Mouse (Mus musculus) limb, embryonic 12.5 days (tissue): ENCODE data around the gene Lhfpl3. TPM values are rescaled to one million over a fixed set of nuclear protein-coding genes. Genes with fewer than 3 reads are reported as not detected.

Experiments
- ATAC-seq: fragments of 200-750 bp; cut with Nextera tagmentation; 2 replicates; pipeline ENCODE4 v1.8.0; 2017; ENCODE audit warnings: low read depth, moderate TSS enrichment; ENCODE audit not compliant: insufficient number of reproducible peaks, insufficient read depth, low FRiP score, low TSS enrichment
- H3K27ac ChIP-seq: fragments of 300-500 bp; sonication (generic); 2 replicates; pipeline ENCODE4 v1.5.1; 2016; ENCODE audit warnings: mild to moderate bottlenecking, moderate library complexity
- H3K27me3 ChIP-seq: fragments of 300-500 bp; sonication (generic); 2 replicates; pipeline ENCODE4 v1.6.1; 2016; ENCODE audit warnings: mild to moderate bottlenecking, moderate library complexity
- H3K36me3 ChIP-seq: fragments of 300-500 bp; sonication (generic); 2 replicates; pipeline ENCODE4 v1.6.1; 2016; ENCODE audit warnings: mild to moderate bottlenecking, moderate library complexity
- H3K4me1 ChIP-seq: fragments of 300-500 bp; sonication (generic); replicated peaks from 2 replicates; pipeline ENCODE4 v1.6.1; 2016
- H3K4me2 ChIP-seq: fragments of 300-500 bp; sonication (generic); 2 replicates; pipeline ENCODE4 v1.6.1; 2016; ENCODE audit warnings: mild to moderate bottlenecking, moderate library complexity
- H3K4me3 ChIP-seq: fragments of 300-500 bp; sonication (generic); replicated peaks from 2 replicates; pipeline ENCODE4 v1.5.1; 2016; ENCODE audit warnings: mild to moderate bottlenecking
- H3K9ac ChIP-seq: fragments of 300-500 bp; sonication (generic); replicated peaks from 2 replicates; pipeline ENCODE4 v1.6.1; 2016; ENCODE audit warnings: mild to moderate bottlenecking, moderate library complexity
- H3K9me3 ChIP-seq: fragments of 300-500 bp; sonication (generic); 2 replicates; pipeline ENCODE4 v1.6.1; 2016; ENCODE audit warnings: mild to moderate bottlenecking, moderate library complexity
- whole genome bisulfite sequencing: fragments of 180-500 bp; shearing (Covaris S2); methylation state at CpG from one replicate; pipeline ENCODE4 v1.1.7; 2016; 5-methylcytosine and 5-hydroxymethylcytosine counted together
- polyA plus RNA-seq: library from polyadenylated mRNA; unstranded; fragments of >200 nt; fragmentation: Nextera tagmentation; extraction: Ambion mirVana; gene quantifications from 2 replicates; pipeline ENCODE4 v1.2.1, GENCODE M21; 2016

Lhfpl3 gene
- polyA plus RNA-seq, 1 experiment from 2014 or later, result 0.10 TPM

DNA sequence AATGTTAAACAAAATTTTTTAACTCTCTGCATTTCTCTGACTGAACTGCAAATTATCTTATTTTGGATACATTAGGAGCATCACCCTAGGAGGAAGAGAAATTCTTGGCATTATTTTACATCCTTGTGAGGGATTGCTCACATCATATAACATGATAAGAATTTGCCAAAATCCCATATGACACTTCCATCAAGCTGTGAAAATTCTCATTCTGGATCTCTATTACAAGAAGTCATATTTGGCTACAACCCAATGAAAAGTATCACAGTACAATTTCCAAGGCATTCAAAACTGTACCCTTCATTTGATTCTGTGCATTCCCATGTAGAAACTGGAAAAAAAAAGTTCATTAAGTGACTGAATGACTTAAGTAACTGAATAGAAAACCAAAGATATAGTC lies 180.3 kb downstream of the Lhfpl3 start:
- no peak for ATAC-seq

GRCm38 (mm10) chr5:22928746-22929145 lies 182.9 kb downstream of the Lhfpl3 start:
- 33% methylated on average over 2 of the region's 2 CpGs for WGBS
- Histone ChIP-seq H3K4me3 (no peak overlapping the region), H3K27me3 (no peaks in the 10 kb centered on the region), H3K27ac (no peak overlapping the region), H3K9ac (no peak overlapping the region), H3K4me2 (no peak overlapping the region), H3K4me1 (no peaks in the 10 kb centered on the region), H3K36me3 (no peaks in the 10 kb centered on the region), H3K9me3 (no peaks in the 10 kb centered on the region)
- ATAC-seq, result no peak

More for the DNA sequence above, 180.3 kb downstream of the Lhfpl3 start:
- Histone ChIP-seq H3K4me2 (no peak overlapping the region), H3K27me3 (no peaks in the 10 kb centered on the region), H3K36me3 (no peaks in the 10 kb centered on the region), H3K9ac (no peak overlapping the region), H3K4me1 (no peaks in the 10 kb centered on the region; the same call in 1 of the 2 replicates), H3K27ac (no peak overlapping the region), H3K9me3 (no peaks in the 10 kb centered on the region), H3K4me3 (no peak overlapping the region)

DNA sequence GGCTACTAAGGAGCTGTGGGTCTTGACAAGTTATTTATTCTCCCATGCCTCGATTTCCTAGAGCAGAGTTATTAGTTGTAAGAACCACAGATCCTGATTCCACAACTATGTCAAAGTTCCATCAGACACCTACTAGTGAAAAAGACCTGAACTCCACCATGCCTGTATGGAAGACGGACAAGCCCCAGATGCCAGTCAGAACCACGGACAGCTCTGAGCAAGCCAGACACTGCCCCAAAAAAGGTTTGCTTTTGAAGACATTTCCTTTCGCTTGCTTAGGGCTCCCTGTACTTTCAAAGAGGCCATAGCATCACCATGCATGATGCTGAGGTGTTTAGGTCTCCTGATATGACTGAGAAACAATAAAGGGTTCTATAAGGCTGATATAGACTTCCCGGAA lies 197.4 kb downstream of the Lhfpl3 start:
- Histone ChIP-seq H3K9ac (no peak overlapping the region), H3K9me3 (no peaks in the 10 kb centered on the region), H3K4me1 (no peaks in the 10 kb centered on the region), H3K4me2 (no peak overlapping the region), H3K27ac (no peak overlapping the region), H3K4me3 (no peak overlapping the region), H3K36me3 (no peaks in the 10 kb centered on the region), H3K27me3 (no peaks in the 10 kb centered on the region)
- 52% methylated on average over 5 of the region's 5 CpGs for WGBS
- ATAC-seq, result no peak

- H3K27me3 ChIP-seq, result no peaks in the 10 kb centered on the region
- 61% methylated on average over 6 of the region's 6 CpGs for WGBS
- H3K4me3 ChIP-seq, result no peak overlapping the region
- no peak overlapping the region for H3K9ac ChIP-seq
- no peak for ATAC-seq
- H3K4me1 ChIP-seq, result no peaks in the 10 kb centered on the region
- H3K36me3 ChIP-seq, result no peaks in the 10 kb centered on the region
- no peak overlapping the region for H3K27ac ChIP-seq
- H3K9me3 ChIP-seq, result no peaks in the 10 kb centered on the region
- H3K4me2 ChIP-seq, result no peak overlapping the region
These were observed 217.4 kb downstream of the Lhfpl3 start for GRCm38 (mm10) chr5:22963300-22963699.

GRCm38 (mm10) chr5:22986771-22987170 lies 240.9 kb downstream of the Lhfpl3 start:
- 85% methylated on average over 2 of the region's 2 CpGs for WGBS
- Histone ChIP-seq H3K4me3 (no peak overlapping the region), H3K36me3 (no peaks in the 10 kb centered on the region), H3K4me2 (no peak overlapping the region), H3K27ac (no peak overlapping the region), H3K4me1 (peaks cover 3% of the 10 kb centered on the region; the same call in 1 of the 2 replicates), H3K9ac (no peak overlapping the region), H3K27me3 (peaks cover 3% of the 10 kb centered on the region; the same call in 1 of the 2 replicates), H3K9me3 (no peaks in the 10 kb centered on the region)
- ATAC-seq, result no peak

- Histone ChIP-seq H3K36me3 (no peaks in the 10 kb centered on the region), H3K27me3 (no peaks in the 10 kb centered on the region), H3K9me3 (no peaks in the 10 kb centered on the region), H3K27ac (no peak overlapping the region), H3K4me2 (no peak overlapping the region), H3K4me1 (no peaks in the 10 kb centered on the region), H3K9ac (no peak overlapping the region), H3K4me3 (no peak overlapping the region)
- no peak for ATAC-seq
- 74% methylated on average over 3 of the region's 3 CpGs for WGBS
These were observed 254.0 kb downstream of the Lhfpl3 start for GRCm38 (mm10) chr5:22999811-23000210.

- Histone ChIP-seq H3K4me1 (no peaks in the 10 kb centered on the region), H3K27me3 (no peaks in the 10 kb centered on the region), H3K9me3 (no peaks in the 10 kb centered on the region), H3K4me3 (no peak overlapping the region), H3K27ac (no peak overlapping the region), H3K4me2 (no peak overlapping the region), H3K36me3 (no peaks in the 10 kb centered on the region), H3K9ac (no peak overlapping the region)
- no peak for ATAC-seq
- 77% methylated on average over 2 of the region's 2 CpGs for WGBS
These were observed 257.4 kb downstream of the Lhfpl3 start for GRCm38 (mm10) chr5:23003123-23003797.

GRCm38 (mm10) chr5:23006207-23006606 lies 260.3 kb downstream of the Lhfpl3 start:
- no peaks in the 10 kb centered on the region for H3K9me3 ChIP-seq
- 93% methylated on average over 1 of the region's 1 CpGs for WGBS
- ATAC-seq, result no peak
- H3K27me3 ChIP-seq, result no peaks in the 10 kb centered on the region
- H3K4me1 ChIP-seq, result no peaks in the 10 kb centered on the region
- H3K4me2 ChIP-seq, result no peak overlapping the region
- H3K4me3 ChIP-seq, result no peak overlapping the region
- no peaks in the 10 kb centered on the region for H3K36me3 ChIP-seq
- no peak overlapping the region for H3K27ac ChIP-seq
- no peak overlapping the region for H3K9ac ChIP-seq

DNA sequence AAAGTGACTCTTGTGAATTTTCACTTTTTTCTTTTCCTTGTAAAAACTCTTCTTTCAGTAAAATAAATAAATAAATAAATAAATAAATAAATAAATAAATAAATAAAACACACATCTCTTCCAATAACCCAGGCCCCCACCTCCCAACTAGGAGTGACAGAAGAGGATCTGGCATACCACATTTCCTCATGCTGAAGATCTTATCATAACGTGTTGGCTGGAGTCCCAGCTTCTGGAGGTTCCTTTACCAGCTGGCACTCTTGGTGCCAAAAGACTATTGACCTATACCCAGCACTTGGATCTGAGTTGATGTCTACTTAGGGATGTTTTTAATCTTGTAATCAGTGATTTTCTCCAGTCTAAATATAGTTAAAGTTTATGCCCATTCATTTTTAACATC lies 264.6 kb downstream of the Lhfpl3 start:
- H3K27me3 ChIP-seq, result no peaks in the 10 kb centered on the region
- no peaks in the 10 kb centered on the region for H3K4me1 ChIP-seq
- no peak for ATAC-seq
- no peak overlapping the region for H3K4me2 ChIP-seq
- H3K36me3 ChIP-seq, result no peaks in the 10 kb centered on the region
- 81% methylated on average over 1 of the region's 1 CpGs for WGBS
- no peak overlapping the region for H3K9ac ChIP-seq
- H3K27ac ChIP-seq, result no peak overlapping the region
- H3K9me3 ChIP-seq, result no peaks in the 10 kb centered on the region
- H3K4me3 ChIP-seq, result no peak overlapping the region

- Histone ChIP-seq H3K9ac (no peak overlapping the region), H3K4me1 (no peaks in the 10 kb centered on the region), H3K9me3 (no peaks in the 10 kb centered on the region), H3K36me3 (no peaks in the 10 kb centered on the region), H3K4me2 (no peak overlapping the region), H3K27ac (no peak overlapping the region), H3K27me3 (no peaks in the 10 kb centered on the region), H3K4me3 (no peak overlapping the region)
- no peak for ATAC-seq
These were observed 268.1 kb downstream of the Lhfpl3 start for GRCm38 (mm10) chr5:23013997-23014396.

DNA sequence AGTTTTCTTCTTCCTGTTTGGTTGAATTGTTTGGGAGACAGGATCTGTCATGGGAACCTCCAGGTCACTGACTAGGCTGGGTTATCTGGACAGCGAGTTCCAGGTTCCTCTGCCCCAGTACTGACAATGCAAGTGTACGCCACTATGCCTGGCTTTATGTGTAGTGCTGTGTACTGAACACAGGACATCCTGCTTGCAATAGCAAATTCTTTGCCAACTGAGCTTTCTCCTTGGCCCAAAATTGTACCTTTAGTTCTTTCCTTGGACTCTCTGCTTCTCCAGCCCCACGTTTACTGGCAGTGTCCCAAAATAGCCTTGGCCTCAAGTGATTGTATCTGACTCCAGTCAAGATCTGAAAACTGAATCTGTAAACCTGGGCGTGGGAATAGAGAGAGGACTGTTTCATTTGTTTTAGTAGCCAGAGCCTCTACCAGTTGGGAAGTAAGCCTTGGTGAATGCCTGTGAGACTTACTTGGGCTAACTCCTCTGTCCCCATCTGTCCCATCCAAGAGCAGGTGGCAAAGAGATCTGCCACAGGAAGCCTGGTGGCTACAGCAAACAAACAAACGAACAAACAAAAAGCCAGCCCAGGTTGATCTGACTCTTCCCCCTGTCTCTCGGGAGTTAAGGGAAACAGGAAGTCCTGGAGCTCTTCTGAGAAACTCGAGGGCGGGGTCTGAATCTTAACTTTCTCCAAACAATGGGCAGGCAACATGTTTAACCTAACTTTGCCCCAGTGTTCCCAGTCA lies 269.9 kb downstream of the Lhfpl3 start:
- Histone ChIP-seq H3K27me3 (no peaks in the 10 kb centered on the region), H3K4me1 (no peaks in the 10 kb centered on the region), H3K9ac (no peak overlapping the region), H3K4me3 (no peak overlapping the region), H3K27ac (no peak overlapping the region), H3K4me2 (no peak overlapping the region), H3K36me3 (no peaks in the 10 kb centered on the region), H3K9me3 (no peaks in the 10 kb centered on the region)
- no peak for ATAC-seq
- WGBS, result 74% methylated on average over 8 of the region's 8 CpGs
